Mouse (Mus musculus) liver, embryonic 14.5 days (tissue): ENCODE measurements around the gene Ikbip. TPM values are rescaled to one million over a fixed set of nuclear protein-coding genes. Genes with fewer than 3 reads are reported as not detected.

Experiments
- ATAC-seq: fragments of 200-750 bp; cut with Nextera tagmentation; 2 replicates; pipeline ENCODE4 v1.8.0; 2017; ENCODE audit warnings: moderate number of reproducible peaks, mild to moderate bottlenecking, moderate library complexity; ENCODE audit not compliant: insufficient read depth
- DNase-seq, 3 experiments: peaks; one replicate each; pipeline ENCODE4 v3.0.0-alpha.2; 2012 to 2013; ENCODE audit warnings: low read depth in 3 of 3, low spot score in 3 of 3
- H3K27ac ChIP-seq: fragments of 300-500 bp; sonication (generic); 2 replicates; pipeline ENCODE4 v1.5.1; 2014; ENCODE audit warnings: moderate library complexity, mild to moderate bottlenecking, control low read depth, inconsistent platforms
- H3K27me3 ChIP-seq: fragments of 300-500 bp; sonication (generic); 2 replicates; pipeline ENCODE4 v1.6.1; 2014; ENCODE audit warnings: mild to moderate bottlenecking, low read length, moderate library complexity; ENCODE audit not compliant: control insufficient read depth, insufficient read depth
- H3K36me3 ChIP-seq: fragments of 300-500 bp; sonication (generic); replicated peaks from 2 replicates; pipeline ENCODE4 v1.6.1; 2014; ENCODE audit warnings: low read depth; ENCODE audit not compliant: control insufficient read depth, insufficient read depth
- H3K4me1 ChIP-seq, 2 experiments: fragments of 200-500 bp in 1 of 2; fragments of 300-500 bp in 1 of 2; sonication (generic) in 1 of 2; replicated peaks; 2 replicates each; pipeline ENCODE4 v1.6.1; 2012 to 2014; ENCODE audit warnings: antibody characterized with exemption in 1 of 2, inconsistent platforms in 1 of 2, low read length in 1 of 2; ENCODE audit not compliant: control insufficient read depth in 2 of 2, insufficient read depth in 2 of 2
- H3K4me2 ChIP-seq: fragments of 300-500 bp; sonication (generic); 2 replicates; pipeline ENCODE4 v1.6.1; 2014; ENCODE audit warnings: low read depth, mild to moderate bottlenecking, control low read depth, moderate library complexity
- H3K4me3 ChIP-seq, 2 experiments: fragments of 200-500 bp in 1 of 2; fragments of 300-500 bp in 1 of 2; sonication (generic) in 1 of 2; 2 replicates each; pipeline ENCODE4 v1.5.1; 2012 to 2014; ENCODE audit warnings: low read depth in 2 of 2, low read length in 2 of 2, mild to moderate bottlenecking in 2 of 2, control low read depth in 1 of 2, inconsistent platforms in 1 of 2, moderate library complexity in 1 of 2; ENCODE audit not compliant: insufficient read depth in 1 of 2
- H3K9ac ChIP-seq: fragments of 300-500 bp; sonication (generic); replicated peaks from 2 replicates; pipeline ENCODE4 v1.6.1; 2014; ENCODE audit warnings: mild to moderate bottlenecking, control low read depth, moderate library complexity
- H3K9me3 ChIP-seq: fragments of 300-500 bp; sonication (generic); 2 replicates; pipeline ENCODE4 v1.6.1; 2016; ENCODE audit warnings: low read length, mixed read lengths; ENCODE audit not compliant: control insufficient read depth
- CTCF ChIP-seq: IDR thresholded peaks from 2 replicates; pipeline ENCODE4 v1.5.1; 2016; ENCODE audit warnings: antibody characterized with exemption, low read depth, control low read depth
- EP300 ChIP-seq: IDR thresholded peaks from 2 replicates; pipeline ENCODE4 v1.6.1; 2016; ENCODE audit warnings: antibody characterized with exemption, low read depth
- WGBS: fragments of 180-500 bp; shearing (Covaris S2); extraction: QIAGEN DNeasy Blood & Tissue Kit; methylation state at CpG from one replicate; pipeline ENCODE4 v1.1.7; 2014; ENCODE audit not compliant: insufficient replicate concordance; 5-methylcytosine and 5-hydroxymethylcytosine counted together
- polyA plus RNA-seq, 2 experiments: library from polyadenylated mRNA; depleted of rRNA in 1 of 2; stranded (reverse) in 1 of 2; unstranded in 1 of 2; fragments of >200 nt; fragmentation: Nextera tagmentation in 1 of 2; extraction: Ambion mirVana in 1 of 2; gene quantifications; 2 replicates each; pipeline versions ENCODE4 v1.2.1 to v1.2.3; 2012 to 2014

Gene Ikbip
- polyA plus RNA-seq, 2 experiments = 4.0 to 7.9 TPM

DNA sequence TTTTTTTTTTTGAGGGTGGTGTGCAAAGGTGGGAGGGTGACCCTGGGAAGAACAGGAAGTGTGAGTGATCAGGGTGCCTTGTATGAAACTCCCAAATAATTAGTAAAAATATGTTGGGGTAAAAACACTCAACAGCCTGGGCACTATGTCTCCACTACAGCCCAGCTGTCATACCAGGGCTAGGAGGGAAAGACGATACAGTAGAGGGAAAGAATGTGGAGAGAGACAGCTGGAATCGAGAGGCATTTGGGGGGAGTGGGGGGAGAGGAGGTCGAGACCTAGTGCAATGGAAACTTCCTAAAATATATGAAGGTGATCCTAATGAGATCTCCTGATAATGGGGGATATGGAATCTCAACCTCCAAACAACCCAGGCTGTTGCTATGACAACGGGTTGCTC is 27.1 kb downstream of the Ikbip start:
- DNase-seq (no peak), ATAC-seq (no peak)
- 63% methylated on average over 4 of the region's 4 CpGs for WGBS
- Histone ChIP-seq H3K27ac (no peak overlapping the region), H3K4me3 (no peak overlapping the region), H3K9ac (no peak overlapping the region), H3K27me3 (no peaks in the 10 kb centered on the region), H3K4me2 (no peak overlapping the region), H3K9me3 (no peaks in the 10 kb centered on the region), H3K4me1 (no peaks in the 10 kb centered on the region), H3K36me3 (peaks cover 10% of the 10 kb centered on the region)
- TF ChIP-seq EP300 (no peak), CTCF (no peak)

GRCm38 (mm10) chr10:91116958-91117357 is 34.2 kb downstream of the Ikbip start:
- ATAC-seq (0 out of 2 replicates have a peak, but pooled peaks have one; percentile 13), DNase-seq (no peak)
- Histone ChIP-seq H3K9ac (no peak overlapping the region), H3K9me3 (no peaks in the 10 kb centered on the region), H3K27me3 (no peaks in the 10 kb centered on the region), H3K4me2 (no peak overlapping the region), H3K4me1 (peaks cover 2 to 3% of the 10 kb centered on the region in 2 experiments; a peak in 3 of 4 replicates), H3K36me3 (peaks cover 74% of the 10 kb centered on the region), H3K4me3 (no peak overlapping the region), H3K27ac (no peak overlapping the region)
- 80% methylated on average over 12 of the region's 12 CpGs for WGBS
- TF ChIP-seq EP300 = no peak
- TF ChIP-seq CTCF = no peak

GRCm38 (mm10) chr10:91122646-91123045 is 39.9 kb downstream of the Ikbip start:
- WGBS = 10% methylated on average over 6 of the region's 6 CpGs
- peak overlapping the region; percentile 80 to 92 for H3K4me3 ChIP-seq
- peak overlapping the region; percentile 76 for H3K4me2 ChIP-seq
- DNase-seq (no peak), ATAC-seq (no peak)
- H3K9me3 ChIP-seq = no peaks in the 10 kb centered on the region
- TF ChIP-seq CTCF = no peak
- TF ChIP-seq EP300 = no peak
- peak overlapping the region; percentile 84 for H3K9ac ChIP-seq
- H3K36me3 ChIP-seq = peaks cover 40% of the 10 kb centered on the region
- peak overlapping the region; percentile 54; the same call in 1 of the 2 replicates for H3K27ac ChIP-seq
- H3K27me3 ChIP-seq = no peaks in the 10 kb centered on the region
- H3K4me1 ChIP-seq = peaks cover 8 to 17% of the 10 kb centered on the region in 2 experiments

DNA sequence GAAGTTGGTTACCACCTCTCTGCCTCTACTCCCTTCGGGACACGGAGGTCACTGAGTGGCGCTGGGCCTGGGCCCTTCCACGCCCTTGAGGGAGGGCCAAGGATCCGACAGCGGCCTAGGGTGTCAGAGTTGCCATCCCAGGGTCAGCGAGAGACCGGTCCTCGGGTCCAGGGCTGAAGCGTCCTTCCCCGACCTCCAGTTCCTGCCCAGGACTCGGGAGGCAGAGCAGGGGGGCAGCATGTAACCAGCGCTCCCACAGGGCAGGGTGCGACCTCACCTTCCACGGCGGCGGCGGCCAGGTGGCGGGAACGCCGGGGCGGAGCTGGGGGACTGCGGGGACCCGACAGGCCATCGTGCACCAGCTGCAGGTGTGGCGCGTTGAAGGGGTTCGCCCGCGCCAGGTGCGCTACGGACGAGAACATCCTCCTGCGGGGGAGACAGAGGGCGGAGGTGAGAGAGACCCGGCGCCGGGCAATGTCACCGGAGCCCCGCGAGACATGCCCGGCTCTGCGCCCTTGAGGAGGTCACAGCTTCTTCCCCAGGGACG is 40.6 kb downstream of the Ikbip start:
- H3K4me3 ChIP-seq = peak overlapping the region; percentile 80 to 92
- H3K27me3 ChIP-seq = no peaks in the 10 kb centered on the region
- peak overlapping the region; percentile 54 for H3K27ac ChIP-seq
- H3K9ac ChIP-seq = peak overlapping the region; percentile 84
- ATAC-seq = peak; percentile 66
- DNase-seq = peak in 1 of 3 experiments; percentile 37
- no peak; the same call in 1 of the 2 replicates for TF ChIP-seq CTCF
- H3K4me2 ChIP-seq = peak overlapping the region; percentile 76
- H3K4me1 ChIP-seq = peaks cover 8 to 17% of the 10 kb centered on the region in 2 experiments
- WGBS = 0% methylated on average over 44 of the region's 44 CpGs
- peaks cover 33% of the 10 kb centered on the region for H3K36me3 ChIP-seq
- H3K9me3 ChIP-seq = no peaks in the 10 kb centered on the region

- peak within 1 kb of the TSS; percentile 59 for H3K27ac ChIP-seq
- no peaks in the 10 kb centered on the region for H3K9me3 ChIP-seq
- H3K4me3 ChIP-seq = peak within 1 kb of the TSS; percentile 80 to 92
- peaks cover 25% of the 10 kb centered on the region for H3K36me3 ChIP-seq
- DNase-seq = peak; percentile 96 to 98 (median 96)
- 9% methylated on average over 59 of the region's 59 CpGs for WGBS
- no peaks in the 10 kb centered on the region for H3K27me3 ChIP-seq
- TF ChIP-seq EP300 = no peak
- no peak for TF ChIP-seq CTCF
- peaks cover 8 to 17% of the 10 kb centered on the region in 2 experiments for H3K4me1 ChIP-seq
- H3K9ac ChIP-seq = peak within 1 kb of the TSS; percentile 84
- peak within 1 kb of the TSS; percentile 81 for H3K4me2 ChIP-seq
- peak; percentile 96 for ATAC-seq
Measured at GRCm38 (mm10) chr10:91123828-91124822, 41.4 kb downstream of the Ikbip start, which contains the start of gene Slc25a3. Gene Slc25a3 (minus strand): TSS chr10:91124059.
